Mouse (Mus musculus): Measurements from ENCODE around the gene Prss45. TPM values are rescaled to one million over a fixed set of nuclear protein-coding genes. Genes with fewer than 3 reads are reported as not detected.

Gene Prss45
- polyA plus RNA-seq (2015; fragmentation: Nextera tagmentation; extraction: Ambion mirVana) = not detected in 2 replicates

GRCm38 (mm10) chr9:110834411-110834810 is at the start of gene Prss45:
TSS of gene Prss45 (plus strand) at chr9:110834588.

GRCm38 (mm10) chr9:110797866-110798265 is 36.5 kb upstream of the Prss45 start, which contains the start of gene Prss42:
TSS of gene Prss42 (plus strand) at chr9:110798166.

GRCm38 (mm10) chr9:110813789-110814188 is 20.6 kb upstream of the Prss45 start, which contains the start of gene Prss44:
TSS of gene Prss44 (plus strand) at chr9:110813994.

GRCm38 (mm10) chr9:110826390-110826789 is 8.0 kb upstream of the Prss45 start, which contains the start of gene Prss43:
TSS of gene Prss43 (plus strand) at chr9:110826690.

GRCm38 (mm10) chr9:110844206-110844605 is 9.8 kb downstream of the Prss45 start, which contains the start of gene Prss46:
TSS of gene Prss46 (plus strand) at chr9:110844506.

GRCm38 (mm10) chr9:110857781-110858472 is 23.5 kb downstream of the Prss45 start, which contains the start of gene Prss50:
TSS of gene Prss50 (plus strand) at chr9:110857967.

GRCm38 (mm10) chr9:110879191-110879920 is 45.0 kb downstream of the Prss45 start, which contains the start of gene Als2cl:
TSS of gene Als2cl (plus strand) at chr9:110879870.

GRCm38 (mm10) chr9:110879998-110880561 is 45.7 kb downstream of the Prss45 start, which contains the start of gene Tmie:
TSS of gene Tmie (minus strand) at chr9:110880113.

Other genes with a start within 250 kb of the Prss45 start
- gene Nradd, start 210.1 kb upstream of the Prss45 start, polyA plus RNA-seq (2015; fragmentation: Nextera tagmentation; extraction: Ambion mirVana) = 25.0 and 25.1 TPM in 2 replicates
- gene Nbeal2, start 180.4 kb upstream of the Prss45 start, polyA plus RNA-seq (2015; fragmentation: Nextera tagmentation; extraction: Ambion mirVana) = 5.1 TPM in 2 replicates
- gene Ccdc12, start 178.1 kb upstream of the Prss45 start, polyA plus RNA-seq (2015; fragmentation: Nextera tagmentation; extraction: Ambion mirVana) = 120 and 139 TPM in 2 replicates
- 0.64 TPM in 1 of 2 replicates, not detected in the other for gene Myl3, start 92.7 kb upstream of the Prss45 start, polyA plus RNA-seq (2015; fragmentation: Nextera tagmentation; extraction: Ambion mirVana)
- gene Pth1r, start 87.4 kb upstream of the Prss45 start, polyA plus RNA-seq (2015; fragmentation: Nextera tagmentation; extraction: Ambion mirVana) = 16.7 and 20.3 TPM in 2 replicates
- gene Prss42, start 36.4 kb upstream of the Prss45 start, polyA plus RNA-seq (2015; fragmentation: Nextera tagmentation; extraction: Ambion mirVana) = not detected in 2 replicates
- not detected in 2 replicates for gene Prss44, start 20.6 kb upstream of the Prss45 start, polyA plus RNA-seq (2015; fragmentation: Nextera tagmentation; extraction: Ambion mirVana)
- not detected in 2 replicates for gene Prss43, start 7.9 kb upstream of the Prss45 start, polyA plus RNA-seq (2015; fragmentation: Nextera tagmentation; extraction: Ambion mirVana)
- gene Prss46, start 9.9 kb downstream of the Prss45 start, polyA plus RNA-seq (2015; fragmentation: Nextera tagmentation; extraction: Ambion mirVana) = 0.31 and 0.69 TPM in 2 replicates
- gene Prss50, start 23.4 kb downstream of the Prss45 start, polyA plus RNA-seq (2015; fragmentation: Nextera tagmentation; extraction: Ambion mirVana) = 0.89 TPM in 1 of 2 replicates, not detected in the other
- gene Als2cl, start 45.3 kb downstream of the Prss45 start, polyA plus RNA-seq (2015; fragmentation: Nextera tagmentation; extraction: Ambion mirVana) = 9.5 and 11.0 TPM in 2 replicates
- gene Tmie, start 45.5 kb downstream of the Prss45 start, polyA plus RNA-seq (2015; fragmentation: Nextera tagmentation; extraction: Ambion mirVana) = 0.76 and 1.5 TPM in 2 replicates
- not detected in 2 replicates for gene Fam240a, start 82.3 kb downstream of the Prss45 start, polyA plus RNA-seq (2015; fragmentation: Nextera tagmentation; extraction: Ambion mirVana)
- 0.08 TPM in 1 of 2 replicates, not detected in the other for gene Tdgf1, start 111.6 kb downstream of the Prss45 start, polyA plus RNA-seq (2015; fragmentation: Nextera tagmentation; extraction: Ambion mirVana)
- 0.37 and 0.39 TPM in 2 replicates for gene Lrrc2, start 117.0 kb downstream of the Prss45 start, polyA plus RNA-seq (2015; fragmentation: Nextera tagmentation; extraction: Ambion mirVana)
- not detected in 2 replicates for gene Rtp3, start 156.0 kb downstream of the Prss45 start, polyA plus RNA-seq (2015; fragmentation: Nextera tagmentation; extraction: Ambion mirVana)
- 0.79 and 1.5 TPM in 2 replicates for gene Ltf, start 184.7 kb downstream of the Prss45 start, polyA plus RNA-seq (2015; fragmentation: Nextera tagmentation; extraction: Ambion mirVana)
- gene Ccrl2, start 222.9 kb downstream of the Prss45 start, polyA plus RNA-seq (2015; fragmentation: Nextera tagmentation; extraction: Ambion mirVana) = 1.8 and 3.5 TPM in 2 replicates